Mouse (Mus musculus): ENCODE results near the gene Ifit3. TPM values are rescaled to one million over a fixed set of nuclear protein-coding genes. Genes with fewer than 3 reads are reported as not detected.

Ifit3 gene
- polyA plus RNA-seq, 2 experiments, result 0.79 to 1.1 TPM

- H3K36me3 ChIP-seq (replicated peaks; ENCODE audit: control insufficient read depth, insufficient read depth, low read depth), result no peaks in the 10 kb centered on the region
- H3K4me3 ChIP-seq (ENCODE audit: insufficient read depth in 1 of 2, low read depth in 2 of 2, low read length in 2 of 2), result no peak overlapping the region
- TF ChIP-seq EP300 (IDR thresholded peaks at IDR 0.05; ENCODE audit: low read depth), result no peak
- no peak for TF ChIP-seq CTCF (IDR thresholded peaks at IDR 0.05; ENCODE audit: low read depth)
- H3K9me3 ChIP-seq (ENCODE audit: control insufficient read depth, low read length), result no peaks in the 10 kb centered on the region
- H3K4me2 ChIP-seq (ENCODE audit: low read depth), result no peak overlapping the region
- no peaks in the 10 kb centered on the region for H3K27me3 ChIP-seq (ENCODE audit: control insufficient read depth, insufficient read depth, low read length)
- H3K9ac ChIP-seq (replicated peaks), result no peak overlapping the region
- no peak overlapping the region for H3K27ac ChIP-seq
- 79% methylated on average over 6 of the region's 6 CpGs for WGBS (ENCODE audit: insufficient replicate concordance)
- H3K4me1 ChIP-seq (replicated peaks; ENCODE audit: control insufficient read depth in 2 of 2, insufficient read depth in 2 of 2, low read length in 1 of 2), result no peaks in the 10 kb centered on the region
- no peak for ATAC-seq (ENCODE audit: insufficient read depth)
- no peak for DNase-seq (ENCODE audit: low read depth in 3 of 3, low spot score in 3 of 3)
Measured at GRCm38 (mm10) chr19:34623781-34624180, 40.5 kb downstream of the Ifit3 start.

- Histone ChIP-seq H3K9ac (replicated peaks) (no peak overlapping the region), H3K27me3 (ENCODE audit: control insufficient read depth, insufficient read depth, low read length) (no peaks in the 10 kb centered on the region), H3K36me3 (replicated peaks; ENCODE audit: control insufficient read depth, insufficient read depth, low read depth) (no peaks in the 10 kb centered on the region), H3K4me2 (ENCODE audit: low read depth) (no peak overlapping the region), H3K4me1 (replicated peaks; ENCODE audit: control insufficient read depth in 2 of 2, insufficient read depth in 2 of 2, low read length in 1 of 2) (no peaks in the 10 kb centered on the region), H3K9me3 (ENCODE audit: control insufficient read depth, low read length) (no peaks in the 10 kb centered on the region), H3K27ac (no peak overlapping the region), H3K4me3 (ENCODE audit: insufficient read depth in 1 of 2, low read depth in 2 of 2, low read length in 2 of 2) (no peak overlapping the region)
- TF ChIP-seq EP300 (IDR thresholded peaks at IDR 0.05; ENCODE audit: low read depth) (no peak), CTCF (IDR thresholded peaks at IDR 0.05; ENCODE audit: low read depth) (no peak)
- 37% methylated on average over 4 of the region's 4 CpGs for WGBS (ENCODE audit: insufficient replicate concordance)
- ATAC-seq (ENCODE audit: insufficient read depth) (no peak), DNase-seq (ENCODE audit: low read depth in 3 of 3, low spot score in 3 of 3) (no peak)
Measured at GRCm38 (mm10) chr19:34624663-34625062, 41.3 kb downstream of the Ifit3 start.

- Histone ChIP-seq H3K27me3 (ENCODE audit: control insufficient read depth, insufficient read depth, low read length) (no peaks in the 10 kb centered on the region), H3K4me2 (ENCODE audit: low read depth) (no peak overlapping the region), H3K4me3 (ENCODE audit: insufficient read depth in 1 of 2, low read depth in 2 of 2, low read length in 2 of 2) (no peak overlapping the region), H3K4me1 (replicated peaks; ENCODE audit: control insufficient read depth in 2 of 2, insufficient read depth in 2 of 2, low read length in 1 of 2) (no peaks in the 10 kb centered on the region; a peak in 1 of 4 replicates), H3K9me3 (ENCODE audit: control insufficient read depth, low read length) (no peaks in the 10 kb centered on the region), H3K9ac (replicated peaks) (no peak overlapping the region), H3K36me3 (replicated peaks; ENCODE audit: control insufficient read depth, insufficient read depth, low read depth) (no peaks in the 10 kb centered on the region), H3K27ac (no peak overlapping the region)
- WGBS (ENCODE audit: insufficient replicate concordance), result 46% methylated on average over 2 of the region's 2 CpGs
- DNase-seq (ENCODE audit: low read depth in 3 of 3, low spot score in 3 of 3) (no peak), ATAC-seq (ENCODE audit: insufficient read depth) (no peak)
- TF ChIP-seq EP300 (IDR thresholded peaks at IDR 0.05; ENCODE audit: low read depth) (no peak), CTCF (IDR thresholded peaks at IDR 0.05; ENCODE audit: low read depth) (no peak)
Measured at GRCm38 (mm10) chr19:34627496-34627895, 44.2 kb downstream of the Ifit3 start.

- H3K4me1 ChIP-seq (replicated peaks; ENCODE audit: control insufficient read depth in 2 of 2, insufficient read depth in 2 of 2, low read length in 1 of 2), result no peaks in the 10 kb centered on the region; a peak in 1 of 4 replicates
Measured at GRCm38 (mm10) chr19:34631487-34631886, 48.2 kb downstream of the Ifit3 start.

GRCm38 (mm10) chr19:34633484-34633883 lies 50.2 kb downstream of the Ifit3 start:
- Histone ChIP-seq H3K27ac (no peak overlapping the region), H3K27me3 (ENCODE audit: control insufficient read depth, insufficient read depth, low read length) (no peaks in the 10 kb centered on the region), H3K9ac (replicated peaks) (no peak overlapping the region), H3K4me3 (ENCODE audit: insufficient read depth in 1 of 2, low read depth in 2 of 2, low read length in 2 of 2) (no peak overlapping the region), H3K4me1 (replicated peaks; ENCODE audit: control insufficient read depth in 2 of 2, insufficient read depth in 2 of 2, low read length in 1 of 2) (no peaks in the 10 kb centered on the region; a peak in 1 of 4 replicates), H3K4me2 (ENCODE audit: low read depth) (no peak overlapping the region), H3K9me3 (ENCODE audit: control insufficient read depth, low read length) (no peaks in the 10 kb centered on the region), H3K36me3 (replicated peaks; ENCODE audit: control insufficient read depth, insufficient read depth, low read depth) (no peaks in the 10 kb centered on the region)
- 30% methylated on average over 2 of the region's 2 CpGs for WGBS (ENCODE audit: insufficient replicate concordance)
- TF ChIP-seq EP300 (IDR thresholded peaks at IDR 0.05; ENCODE audit: low read depth) (no peak), CTCF (IDR thresholded peaks at IDR 0.05; ENCODE audit: low read depth) (no peak)
- no peak for DNase-seq (ENCODE audit: low read depth in 3 of 3, low spot score in 3 of 3)
- ATAC-seq (ENCODE audit: insufficient read depth), result no peak

More at GRCm38 (mm10) chr19:34631487-34631886, 48.2 kb downstream of the Ifit3 start:
- Histone ChIP-seq H3K9ac (replicated peaks) (no peak overlapping the region), H3K4me2 (ENCODE audit: low read depth) (no peak overlapping the region), H3K4me3 (ENCODE audit: insufficient read depth in 1 of 2, low read depth in 2 of 2, low read length in 2 of 2) (no peak overlapping the region), H3K9me3 (ENCODE audit: control insufficient read depth, low read length) (no peaks in the 10 kb centered on the region), H3K27me3 (ENCODE audit: control insufficient read depth, insufficient read depth, low read length) (no peaks in the 10 kb centered on the region), H3K27ac (no peak overlapping the region), H3K36me3 (replicated peaks; ENCODE audit: control insufficient read depth, insufficient read depth, low read depth) (no peaks in the 10 kb centered on the region)
- ATAC-seq (ENCODE audit: insufficient read depth), result no peak
- no peak for DNase-seq (ENCODE audit: low read depth in 3 of 3, low spot score in 3 of 3)
- TF ChIP-seq EP300 (IDR thresholded peaks at IDR 0.05; ENCODE audit: low read depth), result no peak
- no peak for TF ChIP-seq CTCF (IDR thresholded peaks at IDR 0.05; ENCODE audit: low read depth)

All from liver, embryonic 14.5 days (tissue).